Mouse (Mus musculus): ENCODE results near the gene Pdxp. TPM values are rescaled to one million over a fixed set of nuclear protein-coding genes. Genes with fewer than 3 reads are reported as not detected.

The Pdxp gene
- polyA plus RNA-seq, 1 experiment, result 33.1 TPM

GRCm38 (mm10) chr15:78889401-78889853 is 24.3 kb upstream of the Pdxp start:
- H3K79me2 ChIP-seq (ENCODE audit: control insufficient read depth, insufficient read depth), result no peaks in the 10 kb centered on the region
- H3K27me3 ChIP-seq (ENCODE audit: control insufficient read depth, insufficient read depth, insufficient read length), result no peaks in the 10 kb centered on the region
- H3K4me2 ChIP-seq (ENCODE audit: low read depth), result no peak overlapping the region
- no peak overlapping the region for H3K4me3 ChIP-seq
- no peak overlapping the region for H3ac ChIP-seq (ENCODE audit: control insufficient read depth, insufficient read length)
- peaks cover 37% of the 10 kb centered on the region for H3K36me3 ChIP-seq (ENCODE audit: control insufficient read depth, insufficient read depth)
- no peak for TF ChIP-seq SRF (IDR thresholded peaks at IDR 0.05; ENCODE audit: control insufficient read depth, insufficient read length, low read depth)
- no peak for TF ChIP-seq USF1 (IDR thresholded peaks at IDR 0.05; ENCODE audit: low read depth)
- no peak for TF ChIP-seq E2F4 (IDR thresholded peaks at IDR 0.05; ENCODE audit: insufficient read depth)
- no peak for TF ChIP-seq REST (IDR thresholded peaks at IDR 0.05; ENCODE audit: insufficient read depth, insufficient read length)
- no peak for TF ChIP-seq MYOD1 (IDR thresholded peaks at IDR 0.05; ENCODE audit: control insufficient read depth in 1 of 3, insufficient read length in 2 of 3, low read depth in 2 of 3)
- no peak for TF ChIP-seq MAX (IDR thresholded peaks at IDR 0.05; ENCODE audit: low read depth)
- TF ChIP-seq POLR2AphosphoS2 (IDR thresholded peaks at IDR 0.05; ENCODE audit: insufficient read length, low read depth), result no peak
- TF ChIP-seq TCF3 (IDR thresholded peaks at IDR 0.05; ENCODE audit: insufficient read length, low read depth), result no peak
- TF ChIP-seq CEBPB (IDR thresholded peaks at IDR 0.05; ENCODE audit: insufficient read depth, poor library complexity, severe bottlenecking), result no peak
- no peak for TF ChIP-seq TCF12 (IDR thresholded peaks at IDR 0.05; ENCODE audit: insufficient read depth, poor library complexity, severe bottlenecking)
- no peak for TF ChIP-seq POLR2A (IDR thresholded peaks at IDR 0.05; ENCODE audit: insufficient read length, low read depth)
- TF ChIP-seq MYOG (IDR thresholded peaks at IDR 0.05; ENCODE audit: control insufficient read depth in 1 of 3, insufficient read depth in 1 of 3, insufficient read length in 2 of 3, low read depth in 2 of 3), result no peak

DNA sequence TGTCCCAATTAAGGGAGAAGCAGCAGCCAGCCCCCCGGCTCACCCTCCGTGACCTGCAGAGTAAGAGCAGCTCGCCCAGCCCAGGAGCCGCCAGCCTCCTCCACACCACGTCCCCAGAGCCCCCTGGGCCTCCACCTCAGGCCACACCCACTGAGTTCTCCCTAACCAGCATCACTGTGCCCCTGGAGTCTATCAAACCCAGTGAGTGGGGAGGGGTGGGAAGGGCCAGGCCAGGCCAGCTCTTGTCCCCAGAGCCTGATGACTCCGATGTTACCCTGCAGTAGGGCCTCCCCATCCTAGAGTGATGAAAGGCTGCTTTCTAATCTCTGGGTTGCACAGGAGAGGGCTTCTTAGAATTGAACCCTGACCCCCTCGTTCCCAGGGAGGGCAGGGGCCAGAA is 21.3 kb upstream of the Pdxp start:
- H3K4me2 ChIP-seq (ENCODE audit: low read depth), result no peak overlapping the region
- no peak overlapping the region for H3K4me3 ChIP-seq
- TF ChIP-seq MAX (IDR thresholded peaks at IDR 0.05; ENCODE audit: low read depth), result no peak
- TF ChIP-seq MYOG (IDR thresholded peaks at IDR 0.05; ENCODE audit: control insufficient read depth in 1 of 3, insufficient read depth in 1 of 3, insufficient read length in 2 of 3, low read depth in 2 of 3), result no peak
- TF ChIP-seq POLR2AphosphoS2 (IDR thresholded peaks at IDR 0.05; ENCODE audit: insufficient read length, low read depth), result no peak
- TF ChIP-seq SRF (IDR thresholded peaks at IDR 0.05; ENCODE audit: control insufficient read depth, insufficient read length, low read depth), result no peak
- TF ChIP-seq TCF3 (IDR thresholded peaks at IDR 0.05; ENCODE audit: insufficient read length, low read depth), result no peak
- no peak for TF ChIP-seq TCF12 (IDR thresholded peaks at IDR 0.05; ENCODE audit: insufficient read depth, poor library complexity, severe bottlenecking)
- TF ChIP-seq MYOD1 (IDR thresholded peaks at IDR 0.05; ENCODE audit: control insufficient read depth in 1 of 3, insufficient read length in 2 of 3, low read depth in 2 of 3), result no peak
- TF ChIP-seq E2F4 (IDR thresholded peaks at IDR 0.05; ENCODE audit: insufficient read depth), result no peak
- TF ChIP-seq CEBPB (IDR thresholded peaks at IDR 0.05; ENCODE audit: insufficient read depth, poor library complexity, severe bottlenecking), result no peak
- no peaks in the 10 kb centered on the region for H3K27me3 ChIP-seq (ENCODE audit: control insufficient read depth, insufficient read depth, insufficient read length)
- H3K79me2 ChIP-seq (ENCODE audit: control insufficient read depth, insufficient read depth), result no peaks in the 10 kb centered on the region
- H3K36me3 ChIP-seq (ENCODE audit: control insufficient read depth, insufficient read depth), result peaks cover 21% of the 10 kb centered on the region
- no peak overlapping the region for H3ac ChIP-seq (ENCODE audit: control insufficient read depth, insufficient read length)

- Histone ChIP-seq H3K4me3 (no peak overlapping the region), H3K4me2 (ENCODE audit: low read depth) (no peak overlapping the region), H3K79me2 (ENCODE audit: control insufficient read depth, insufficient read depth) (no peaks in the 10 kb centered on the region), H3K36me3 (ENCODE audit: control insufficient read depth, insufficient read depth) (peaks cover 15% of the 10 kb centered on the region), H3ac (ENCODE audit: control insufficient read depth, insufficient read length) (no peak overlapping the region), H3K27me3 (ENCODE audit: control insufficient read depth, insufficient read depth, insufficient read length) (no peaks in the 10 kb centered on the region)
- TF ChIP-seq REST (IDR thresholded peaks at IDR 0.05; ENCODE audit: insufficient read depth, insufficient read length) (no peak), TCF12 (IDR thresholded peaks at IDR 0.05; ENCODE audit: insufficient read depth, poor library complexity, severe bottlenecking) (no peak), MYOD1 (IDR thresholded peaks at IDR 0.05; ENCODE audit: control insufficient read depth in 1 of 3, insufficient read length in 2 of 3, low read depth in 2 of 3) (no peak), CEBPB (IDR thresholded peaks at IDR 0.05; ENCODE audit: insufficient read depth, poor library complexity, severe bottlenecking) (no peak), TCF3 (IDR thresholded peaks at IDR 0.05; ENCODE audit: insufficient read length, low read depth) (no peak), USF1 (IDR thresholded peaks at IDR 0.05; ENCODE audit: low read depth) (no peak), MYOG (IDR thresholded peaks at IDR 0.05; ENCODE audit: control insufficient read depth in 1 of 3, insufficient read depth in 1 of 3, insufficient read length in 2 of 3, low read depth in 2 of 3) (no peak)
These were observed 19.0 kb upstream of the Pdxp start for GRCm38 (mm10) chr15:78894726-78895125.

DNA sequence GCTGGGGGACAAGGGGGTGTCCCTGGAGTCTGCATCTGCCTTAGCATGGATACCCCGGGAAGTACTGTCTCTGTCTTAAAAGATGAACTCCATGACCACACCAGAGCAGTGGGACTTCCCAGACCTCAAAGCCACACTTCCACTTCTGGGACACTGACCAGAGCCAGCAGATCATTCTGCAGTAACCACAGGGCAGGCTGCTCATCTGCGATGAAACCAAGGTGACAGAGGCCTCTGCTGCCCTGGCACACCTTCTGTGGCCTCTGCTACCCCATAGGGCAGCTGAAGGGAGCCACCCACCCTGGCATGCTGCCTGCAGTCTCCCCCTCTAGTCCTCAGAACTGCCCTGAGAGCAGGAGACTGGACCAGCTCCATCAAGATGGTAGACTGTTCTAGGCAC is 18.0 kb upstream of the Pdxp start:
- H3K4me3 ChIP-seq, result no peak overlapping the region
- H3K36me3 ChIP-seq (ENCODE audit: control insufficient read depth, insufficient read depth), result peaks cover 12% of the 10 kb centered on the region
- no peak overlapping the region for H3K4me2 ChIP-seq (ENCODE audit: low read depth)
- peak; percentile 66 for TF ChIP-seq POLR2AphosphoS2 (IDR thresholded peaks at IDR 0.05; ENCODE audit: insufficient read length, low read depth)
- no peak for TF ChIP-seq POLR2A (IDR thresholded peaks at IDR 0.05; ENCODE audit: insufficient read length, low read depth)
- TF ChIP-seq E2F4 (IDR thresholded peaks at IDR 0.05; ENCODE audit: insufficient read depth), result no peak
- no peak for TF ChIP-seq CEBPB (IDR thresholded peaks at IDR 0.05; ENCODE audit: insufficient read depth, poor library complexity, severe bottlenecking)
- no peaks in the 10 kb centered on the region for H3K27me3 ChIP-seq (ENCODE audit: control insufficient read depth, insufficient read depth, insufficient read length)
- no peak overlapping the region for H3ac ChIP-seq (ENCODE audit: control insufficient read depth, insufficient read length)
- no peaks in the 10 kb centered on the region for H3K79me2 ChIP-seq (ENCODE audit: control insufficient read depth, insufficient read depth)

DNA sequence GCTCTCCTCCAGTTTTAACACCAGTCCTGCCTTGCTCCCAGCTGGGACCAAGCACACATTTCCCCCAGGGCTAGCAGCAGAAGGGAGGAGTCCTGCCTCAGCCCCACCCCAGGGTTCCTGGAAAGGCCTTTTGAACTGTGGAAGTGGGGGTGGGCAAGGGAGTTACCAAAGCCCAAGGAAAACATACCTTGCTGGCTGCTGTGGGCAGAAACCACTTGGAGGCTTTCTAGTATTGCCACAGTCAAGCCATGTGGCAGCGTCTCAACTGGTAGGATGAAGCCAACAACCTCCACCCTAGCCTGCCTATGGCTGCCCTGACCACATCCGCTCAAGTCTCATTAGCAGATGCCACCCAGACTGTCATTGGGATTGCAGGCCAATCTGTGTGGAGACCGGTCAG is 17.6 kb upstream of the Pdxp start:
- H3K4me3 ChIP-seq, result no peak overlapping the region
- H3K36me3 ChIP-seq (ENCODE audit: control insufficient read depth, insufficient read depth), result peaks cover 10% of the 10 kb centered on the region
- no peak overlapping the region for H3K4me2 ChIP-seq (ENCODE audit: low read depth)
- no peaks in the 10 kb centered on the region for H3K27me3 ChIP-seq (ENCODE audit: control insufficient read depth, insufficient read depth, insufficient read length)
- no peaks in the 10 kb centered on the region for H3K79me2 ChIP-seq (ENCODE audit: control insufficient read depth, insufficient read depth)
- H3ac ChIP-seq (ENCODE audit: control insufficient read depth, insufficient read length), result no peak overlapping the region
- TF ChIP-seq E2F4 (IDR thresholded peaks at IDR 0.05; ENCODE audit: insufficient read depth), result no peak
- no peak for TF ChIP-seq USF1 (IDR thresholded peaks at IDR 0.05; ENCODE audit: low read depth)
- TF ChIP-seq CEBPB (IDR thresholded peaks at IDR 0.05; ENCODE audit: insufficient read depth, poor library complexity, severe bottlenecking), result no peak
- TF ChIP-seq POLR2AphosphoS2 (IDR thresholded peaks at IDR 0.05; ENCODE audit: insufficient read length, low read depth), result no peak
- TF ChIP-seq MAX (IDR thresholded peaks at IDR 0.05; ENCODE audit: low read depth), result no peak
- TF ChIP-seq SRF (IDR thresholded peaks at IDR 0.05; ENCODE audit: control insufficient read depth, insufficient read length, low read depth), result no peak
- TF ChIP-seq REST (IDR thresholded peaks at IDR 0.05; ENCODE audit: insufficient read depth, insufficient read length), result no peak
- no peak for TF ChIP-seq TCF12 (IDR thresholded peaks at IDR 0.05; ENCODE audit: insufficient read depth, poor library complexity, severe bottlenecking)
- TF ChIP-seq MYOD1 (IDR thresholded peaks at IDR 0.05; ENCODE audit: control insufficient read depth in 1 of 3, insufficient read length in 2 of 3, low read depth in 2 of 3), result no peak
- TF ChIP-seq MYOG (IDR thresholded peaks at IDR 0.05; ENCODE audit: control insufficient read depth in 1 of 3, insufficient read depth in 1 of 3, insufficient read length in 2 of 3, low read depth in 2 of 3), result no peak
- TF ChIP-seq POLR2A (IDR thresholded peaks at IDR 0.05; ENCODE audit: insufficient read length, low read depth), result no peak
- TF ChIP-seq TCF3 (IDR thresholded peaks at IDR 0.05; ENCODE audit: insufficient read length, low read depth), result no peak
